In genomic region chr15:69714680-69715079, GRCm38 (mm10) we compare ENCODE assay signal across 11 mouse cellular contexts.
DNase-seq lines count a peak whose midpoint lies in the region; ATAC-seq and TF ChIP-seq lines count a peak whose summit lies in the region.
"Had no signal": no experiment of that assay in that cellular context is flagged by ENCODE, and none has a peak within 500 bp of the region (broad histone marks: within the 10 kb centered on the region; RNA-seq: fewer than 3 reads in every experiment).

No protein-coding gene starts in this region.

- no peaks in the 10 kb centered on the region for H3K36me3 ChIP-seq in kidney, embryonic 16.5 days (ENCODE audit: insufficient read depth, low read length)
- H3K36me3 ChIP-seq: liver, embryonic 13.5 days had no signal

- no peak overlapping the region for H3K4me3 ChIP-seq in lung, adult 2 months (replicated peaks; ENCODE audit: extremely low read depth, low read depth, low read length)
- no peak overlapping the region for H3K4me3 ChIP-seq in kidney, embryonic 16.5 days (ENCODE audit: low read length)
- H3K4me3 ChIP-seq: liver, embryonic 13.5 days; megakaryocyte, embryonic 14.5 days had no signal

- WGBS in lung, adult 2 months = 63% methylated on average over 2 of the region's 2 CpGs
- WGBS in kidney, embryonic 16.5 days = 76% methylated on average over 2 of the region's 2 CpGs

- no peaks in the 10 kb centered on the region for H3K9me3 ChIP-seq in kidney, embryonic 16.5 days (ENCODE audit: low read length)
- H3K9me3 ChIP-seq: liver, embryonic 13.5 days had no signal

- no peak overlapping the region for H3K27ac ChIP-seq in kidney, embryonic 16.5 days (ENCODE audit: low read length)
- H3K27ac ChIP-seq: liver, embryonic 13.5 days had no signal

- no peak for ATAC-seq in kidney, embryonic 16.5 days (ENCODE audit: low FRiP score, low TSS enrichment)

- H3K4me2 ChIP-seq in kidney, embryonic 16.5 days (replicated peaks; ENCODE audit: low read depth, low read length) = no peak overlapping the region
- H3K4me2 ChIP-seq: liver, embryonic 13.5 days had no signal

- DNase-seq in kidney, postnatal 10 days = peak; percentile 4
- no peak for DNase-seq in kidney, adult 8-10 months
- peak; percentile 23 to 30 for DNase-seq in frontal cortex, postnatal 25 days (ENCODE audit: low spot score in 2 of 2)
- DNase-seq in left cerebral cortex, adult 11 months (ENCODE audit: low spot score) = peak; percentile 35
- peak; percentile 48 for DNase-seq in right cerebral cortex, postnatal 25 days
- DNase-seq in lung, adult 2 months = no peak
- DNase-seq: gastrocnemius, postnatal 10 days; kidney, postnatal 36 days; liver, embryonic 13.5 days had no signal

- no peak for TF ChIP-seq POLR2A in lung, adult 2 months (IDR thresholded peaks at IDR 0.05; ENCODE audit: borderline replicate concordance, extremely low read depth, low read depth, low read length)

- no peaks in the 10 kb centered on the region for H3K27me3 ChIP-seq in kidney, embryonic 16.5 days (ENCODE audit: insufficient read depth, low read length)
- H3K27me3 ChIP-seq: liver, embryonic 13.5 days; megakaryocyte, embryonic 14.5 days had no signal

- H3K4me1 ChIP-seq in lung, adult 2 months (ENCODE audit: control insufficient read depth, insufficient read depth, low read length) = no peaks in the 10 kb centered on the region
- H3K4me1 ChIP-seq in kidney, embryonic 16.5 days (ENCODE audit: insufficient read depth, low read length) = no peaks in the 10 kb centered on the region
- H3K4me1 ChIP-seq: liver, embryonic 13.5 days; megakaryocyte, embryonic 14.5 days had no signal

- TF ChIP-seq CTCF in lung, adult 2 months (IDR thresholded peaks at IDR 0.05; ENCODE audit: insufficient read depth, low read length) = no peak

- H3K9ac ChIP-seq in kidney, embryonic 16.5 days (replicated peaks; ENCODE audit: low read length) = no peak overlapping the region
- H3K9ac ChIP-seq: liver, embryonic 13.5 days had no signal

Comparison
In these comparisons a context has a peak if more than half of its experiments do, and no peak if none do; other contexts are left out.
1. DNase-seq: peak in kidney, postnatal 10 days (single experiment), frontal cortex, postnatal 25 days (2 of 2), left cerebral cortex, adult 11 months (single experiment) and right cerebral cortex, postnatal 25 days (single experiment); none in kidney, adult 8-10 months (0 of 2) and lung, adult 2 months (single experiment).